In the genomic region with DNA sequence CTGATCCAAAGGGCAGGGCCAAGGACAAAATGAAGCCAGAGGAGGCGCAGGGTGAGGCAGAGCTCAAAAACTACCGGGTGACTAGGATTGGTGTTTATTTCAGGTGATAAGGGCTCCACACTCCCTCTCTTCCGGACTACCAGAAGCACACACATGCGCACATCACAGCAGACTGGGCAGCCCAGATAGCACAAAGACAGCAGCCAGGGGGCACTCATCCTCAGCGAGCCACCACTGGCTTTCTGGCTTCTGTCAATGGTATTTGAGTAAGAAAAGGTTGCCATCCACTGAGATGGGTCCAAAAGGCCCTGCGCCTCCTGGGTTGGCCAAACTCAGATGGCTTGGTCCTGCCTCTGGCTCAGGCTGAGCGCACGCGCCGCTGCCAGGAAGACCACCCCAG, we compare ENCODE assay signal across 9 mouse cellular contexts. TPM values are rescaled to one million over a fixed set of nuclear protein-coding genes. Genes with fewer than 3 reads are reported as not detected.
DNase-seq lines count a peak whose midpoint lies in the region; ATAC-seq and TF ChIP-seq lines count a peak whose summit lies in the region.
"Had no signal": no experiment of that assay in that cellular context is flagged by ENCODE, and none has a peak within 500 bp of the region (broad histone marks: within the 10 kb centered on the region; RNA-seq: fewer than 3 reads in every experiment).

No protein-coding gene starts in this region.

- DNase-seq in heart, postnatal 25 days (ENCODE audit: low spot score) = no peak
- DNase-seq in CH12.LX (ENCODE audit: extremely low read depth) = peak; percentile 62
- peak; percentile 6 for DNase-seq in embryonic facial prominence, embryonic 14.5 days (ENCODE audit: low spot score)
- DNase-seq in cerebellum, adult 2 months = no peak
- no peak for DNase-seq in frontal cortex, postnatal 10 days (ENCODE audit: low spot score in 2 of 2)
- no peak for DNase-seq in lung, adult 18-20 months
- DNase-seq: gastrocnemius, postnatal 36 days had no signal

- no peak overlapping the region for H3K9ac ChIP-seq in heart, embryonic 11.5 days (ENCODE audit: low read depth, low read length)
- no peak overlapping the region for H3K9ac ChIP-seq in CH12.LX (ENCODE audit: insufficient read depth, low read depth)
- H3K9ac ChIP-seq in embryonic facial prominence, embryonic 14.5 days (ENCODE audit: low read depth, low read length) = no peak overlapping the region
- H3K9ac ChIP-seq in midbrain, embryonic 15.5 days = no peak overlapping the region

- TF ChIP-seq RAD21 in CH12.LX (IDR thresholded peaks at IDR 0.05; ENCODE audit: low read depth, low read length) = no peak; the same call in 1 of the 2 replicates

- no peaks in the 10 kb centered on the region for H3K36me3 ChIP-seq in heart, embryonic 11.5 days (ENCODE audit: control insufficient read depth, insufficient read depth, low read length)
- H3K36me3 ChIP-seq in CH12.LX (replicated peaks in 1 of 2; ENCODE audit: control insufficient read depth in 1 of 2, insufficient read depth in 1 of 2, low read length in 1 of 2) = no peaks in the 10 kb centered on the region
- H3K36me3 ChIP-seq in embryonic facial prominence, embryonic 14.5 days (ENCODE audit: control insufficient read depth, insufficient read depth, low read length) = no peaks in the 10 kb centered on the region
- H3K36me3 ChIP-seq in midbrain, embryonic 15.5 days (replicated peaks) = no peaks in the 10 kb centered on the region

- intact Hi-C loops in heart, postnatal 25 days (cut with DNase I) = no loop called here

- WGBS in heart, embryonic 11.5 days (ENCODE audit: insufficient replicate concordance) = 18% methylated on average over 10 of the region's 10 CpGs
- WGBS in embryonic facial prominence, embryonic 14.5 days = 35% methylated on average over 10 of the region's 10 CpGs
- 26% methylated on average over 10 of the region's 10 CpGs for WGBS in midbrain, embryonic 15.5 days
- WGBS in cerebellum, adult 2 months = 16% methylated on average over 10 of the region's 10 CpGs

- dilution Hi-C loops in CH12.LX (cut with MboI; ENCODE audit: extremely low pct_ligation_motif_present, extremely low pct_unique_long_range_greater_than_20kb, low sequenced_read_pairs) = no loop called here

- in situ Hi-C loops in CH12.LX (cut with MboI; ENCODE audit: low pct_ligation_motif_present, low pct_unique_long_range_greater_than_20kb, low sequenced_read_pairs) = no loop called here

- H3K79me2 ChIP-seq in CH12.LX (replicated peaks; ENCODE audit: control insufficient read depth, extremely low read depth, insufficient read depth, poor library complexity, severe bottlenecking) = no peaks in the 10 kb centered on the region

- no peak overlapping the region for H3K27ac ChIP-seq in heart, embryonic 11.5 days (ENCODE audit: low read depth, low read length)
- no peak overlapping the region for H3K27ac ChIP-seq in CH12.LX (ENCODE audit: insufficient read depth, low read depth)
- no peak overlapping the region for H3K27ac ChIP-seq in embryonic facial prominence, embryonic 14.5 days (replicated peaks; ENCODE audit: low read depth, low read length)
- no peak overlapping the region for H3K27ac ChIP-seq in midbrain, embryonic 15.5 days
- H3K27ac ChIP-seq in cerebellum, adult 2 months (ENCODE audit: insufficient read depth, low read length) = no peak overlapping the region

- H3K4me1 ChIP-seq in heart, embryonic 11.5 days (ENCODE audit: control insufficient read depth, insufficient read depth, low read length) = peaks cover 5% of the 10 kb centered on the region; the same call in 1 of the 2 replicates
- peaks cover 2 to 5% of the 10 kb centered on the region in 2 experiments; a peak in 3 of 4 replicates for H3K4me1 ChIP-seq in CH12.LX (ENCODE audit: control insufficient read depth in 1 of 2, insufficient read depth in 2 of 2)
- H3K4me1 ChIP-seq in embryonic facial prominence, embryonic 14.5 days (ENCODE audit: control insufficient read depth, insufficient read depth, low read length) = no peaks in the 10 kb centered on the region
- H3K4me1 ChIP-seq in midbrain, embryonic 15.5 days = peaks cover 8% of the 10 kb centered on the region; the same call in 1 of the 2 replicates
- no peaks in the 10 kb centered on the region for H3K4me1 ChIP-seq in cerebellum, adult 2 months (ENCODE audit: control insufficient read depth, insufficient read depth, low read length)

- peak in 1 of 2 experiments; percentile 72; a peak in 2 of 4 replicates for TF ChIP-seq CTCF in CH12.LX (conservative IDR thresholded peaks at IDR 0.05 in 1 of 2, IDR thresholded peaks at IDR 0.05 in 1 of 2; ENCODE audit: low read depth in 2 of 2, low read length in 2 of 2)
- TF ChIP-seq CTCF in cerebellum, adult 2 months (IDR thresholded peaks at IDR 0.05; ENCODE audit: borderline replicate concordance, insufficient read depth, low read depth, low read length) = no peak

- TF ChIP-seq EP300 in CH12.LX (IDR thresholded peaks at IDR 0.05; ENCODE audit: low read length) = no peak

- peak; percentile 56 for TF ChIP-seq POLR2A in CH12.LX (IDR thresholded peaks at IDR 0.05; ENCODE audit: low read depth, low read length)
- TF ChIP-seq POLR2A in cerebellum, adult 2 months (IDR thresholded peaks at IDR 0.05; ENCODE audit: borderline replicate concordance, insufficient read depth, low read length) = no peak

- ATAC-seq in heart, embryonic 11.5 days (replicated peaks; ENCODE audit: insufficient number of reproducible peaks, low FRiP score, low TSS enrichment) = no peak
- no peak for ATAC-seq in embryonic facial prominence, embryonic 14.5 days (ENCODE audit: low read depth)
- peak; percentile 41; the same call in 1 of the 2 replicates for ATAC-seq in midbrain, embryonic 15.5 days (replicated peaks)

- peaks cover 25% of the 10 kb centered on the region; the same call in 1 of the 2 replicates for H3K27me3 ChIP-seq in heart, embryonic 11.5 days (ENCODE audit: control insufficient read depth, insufficient read depth, low read length)
- H3K27me3 ChIP-seq in CH12.LX (replicated peaks) = peaks cover 76% of the 10 kb centered on the region
- H3K27me3 ChIP-seq in embryonic facial prominence, embryonic 14.5 days (replicated peaks; ENCODE audit: control insufficient read depth, insufficient read depth, low read length) = peaks cover 13% of the 10 kb centered on the region; the same call in 1 of the 2 replicates
- 0 out of 2 replicates have a peak, but pooled peaks cover 7% of the 10 kb centered on the region for H3K27me3 ChIP-seq in midbrain, embryonic 15.5 days (replicated peaks)
- no peaks in the 10 kb centered on the region for H3K27me3 ChIP-seq in cerebellum, adult 2 months (ENCODE audit: control insufficient read depth, insufficient read depth, low read length)

- peak overlapping the region; percentile 29 for H3K4me2 ChIP-seq in heart, embryonic 11.5 days
- peak overlapping the region; percentile 23; the same call in 1 of the 2 replicates for H3K4me2 ChIP-seq in CH12.LX (ENCODE audit: insufficient read depth, low read depth, poor library complexity, severe bottlenecking)
- no peak overlapping the region for H3K4me2 ChIP-seq in embryonic facial prominence, embryonic 14.5 days (ENCODE audit: low read depth, low read length)
- H3K4me2 ChIP-seq in midbrain, embryonic 15.5 days = 0 out of 2 replicates have a peak overlapping the region, but pooled peaks have one; percentile 11

- H3K9me3 ChIP-seq in heart, embryonic 11.5 days (replicated peaks; ENCODE audit: control insufficient read depth, low read length) = no peaks in the 10 kb centered on the region
- H3K9me3 ChIP-seq in CH12.LX (replicated peaks; ENCODE audit: low read length) = peaks cover 6% of the 10 kb centered on the region
- no peaks in the 10 kb centered on the region for H3K9me3 ChIP-seq in embryonic facial prominence, embryonic 14.5 days (ENCODE audit: control insufficient read depth, low read length)
- H3K9me3 ChIP-seq in midbrain, embryonic 15.5 days = no peaks in the 10 kb centered on the region

- no peak overlapping the region for H3K4me3 ChIP-seq in heart, embryonic 11.5 days (ENCODE audit: low read depth, low read length)
- peak overlapping the region in 1 of 3 experiments; percentile 14 for H3K4me3 ChIP-seq in CH12.LX (replicated peaks in 1 of 3; ENCODE audit: low read depth in 2 of 3, low read length in 2 of 3, poor library complexity in 1 of 3)
- no peak overlapping the region for H3K4me3 ChIP-seq in embryonic facial prominence, embryonic 14.5 days (ENCODE audit: low read depth, low read length)
- no peak overlapping the region for H3K4me3 ChIP-seq in midbrain, embryonic 15.5 days
- H3K4me3 ChIP-seq in cerebellum, adult 2 months (replicated peaks; ENCODE audit: insufficient read depth, low read depth, low read length) = no peak overlapping the region

TF ChIP-seq in CH12.LX, 34 proteins besides CTCF, POLR2A, EP300 and RAD21:
- TF ChIP-seq TCF12 (IDR thresholded peaks at IDR 0.05; ENCODE audit: low read depth, low read length) (no peak), SMC3 (IDR thresholded peaks at IDR 0.05; ENCODE audit: low read depth, low read length) (peak; percentile 38), ELF1 (IDR thresholded peaks at IDR 0.05; ENCODE audit: low read depth, low read length) (peak; percentile 89), SIN3A (IDR thresholded peaks at IDR 0.05; ENCODE audit: low read length) (0 out of 2 replicates have a peak, but pooled peaks have one; percentile 30), PAX5 (IDR thresholded peaks at IDR 0.05; ENCODE audit: low read length) (no peak), BHLHE40 (IDR thresholded peaks at IDR 0.05; ENCODE audit: low read depth, low read length) (0 out of 2 replicates have a peak, but pooled peaks have one; percentile 1), NRF1 (IDR thresholded peaks at IDR 0.05; ENCODE audit: low read depth, low read length) (peak; percentile 88), TBP (conservative IDR thresholded peaks at IDR 0.05; ENCODE audit: low read depth, low read length) (0 out of 2 replicates have a peak, but pooled peaks have one; percentile 33)
TF ChIP-seq in CH12.LX: peak in this region for 6.

RNA-seq across cellular contexts. Expression of gene Tmem114, which starts 15.7 kb away (rescaled TPM):
- polyA plus RNA-seq in heart, embryonic 11.5 days (2014; fragmentation: Nextera tagmentation; extraction: Ambion mirVana) = not detected in 2 replicates
- total RNA-seq in heart, postnatal 25 days (2021) = not detected
- total RNA-seq in CH12.LX (2012; rRNA removed) (not detected in 2 replicates), CH12.LX (2014; rRNA removed) (not detected in 2 replicates)
- polyA plus RNA-seq in CH12.LX (2012; ENCODE audit: insufficient read length, low read depth) = not detected in 2 replicates
- polyA plus RNA-seq in embryonic facial prominence, embryonic 14.5 days (2014; fragmentation: Nextera tagmentation; extraction: Ambion mirVana) = not detected in 2 replicates
- 0.27 and 0.40 TPM in 2 replicates for polyA plus RNA-seq in midbrain, embryonic 15.5 days (2015; fragmentation: Nextera tagmentation; extraction: Ambion mirVana)
- 1.5 and 1.8 TPM in 2 replicates for polyA plus RNA-seq in cerebellum, adult 2 months (2012; rRNA removed)
- total RNA-seq: gastrocnemius, postnatal 36 days had no signal

Comparison
In these comparisons a context has a peak if more than half of its experiments do, and no peak if none do; other contexts are left out.
1. DNase-seq: peak in CH12.LX (single experiment) and embryonic facial prominence, embryonic 14.5 days (single experiment); none in heart, postnatal 25 days (single experiment), cerebellum, adult 2 months (0 of 2), frontal cortex, postnatal 10 days (0 of 2) and lung, adult 18-20 months (0 of 2).